Mouse (Mus musculus) neural tube, embryonic 15.5 days (tissue): ENCODE data around the gene Cacng5. TPM values are rescaled to one million over a fixed set of nuclear protein-coding genes. Genes with fewer than 3 reads are reported as not detected.

ENCODE experiments used
- ATAC-seq: fragments of 200-750 bp; cut with Nextera tagmentation; 2 replicates; pipeline ENCODE4 v1.8.0; 2017; ENCODE audit warnings: mild to moderate bottlenecking, moderate TSS enrichment, moderate library complexity; ENCODE audit not compliant: low FRiP score
- H3K27ac ChIP-seq: fragments of 300-500 bp; sonication (generic); replicated peaks from 2 replicates; pipeline ENCODE4 v1.5.1; 2015; ENCODE audit warnings: mild to moderate bottlenecking, inconsistent platforms
- H3K27me3 ChIP-seq: fragments of 300-500 bp; sonication (generic); replicated peaks from 2 replicates; pipeline ENCODE4 v1.6.1; 2015; ENCODE audit warnings: inconsistent platforms
- H3K36me3 ChIP-seq: fragments of 300-500 bp; sonication (generic); 2 replicates; pipeline ENCODE4 v1.6.1; 2015; ENCODE audit warnings: inconsistent platforms
- H3K4me1 ChIP-seq: fragments of 300-500 bp; sonication (generic); 2 replicates; pipeline ENCODE4 v1.6.1; 2015; ENCODE audit warnings: inconsistent platforms
- H3K4me2 ChIP-seq: fragments of 300-500 bp; sonication (generic); 2 replicates; pipeline ENCODE4 v1.6.1; 2015; ENCODE audit warnings: inconsistent platforms, mild to moderate bottlenecking, moderate library complexity
- H3K4me3 ChIP-seq: fragments of 300-500 bp; sonication (generic); replicated peaks from 2 replicates; pipeline ENCODE4 v1.5.1; 2015; ENCODE audit warnings: mild to moderate bottlenecking, inconsistent platforms
- H3K9ac ChIP-seq: fragments of 300-500 bp; sonication (generic); replicated peaks from 2 replicates; pipeline ENCODE4 v1.6.1; 2015; ENCODE audit warnings: mild to moderate bottlenecking, inconsistent platforms
- H3K9me3 ChIP-seq: fragments of 300-500 bp; sonication (generic); replicated peaks from 2 replicates; pipeline ENCODE4 v1.6.1; 2016; ENCODE audit warnings: inconsistent platforms
- WGBS: fragments of 180-500 bp; shearing (Covaris S2); methylation state at CpG from one replicate; pipeline ENCODE4 v1.1.7; 2015; ENCODE audit warnings: mixed read lengths; 5-methylcytosine and 5-hydroxymethylcytosine counted together
- polyA plus RNA-seq: library from polyadenylated mRNA; unstranded; fragments of >200 nt; fragmentation: Nextera tagmentation; extraction: Ambion mirVana; gene quantifications from 2 replicates; pipeline ENCODE4 v1.2.1, GENCODE M21; 2015

The Cacng5 gene
- 10.8 and 12.6 TPM in 2 replicates for polyA plus RNA-seq

- H3K36me3 ChIP-seq: no peaks in the 10 kb centered on the region
- peak within 1 kb of the TSS; percentile 47 for H3K9ac ChIP-seq
- H3K4me1 ChIP-seq: peaks cover 17% of the 10 kb centered on the region
- peak within 1 kb of the TSS; percentile 49 for H3K4me3 ChIP-seq
- WGBS: 3% methylated on average over 34 of the region's 36 CpGs
- H3K4me2 ChIP-seq: peak within 1 kb of the TSS; percentile 71
- H3K9me3 ChIP-seq: no peaks in the 10 kb centered on the region
- ATAC-seq: peak; percentile 76
- H3K27ac ChIP-seq: no peak within 1 kb of the TSS
- peaks cover 18% of the 10 kb centered on the region for H3K27me3 ChIP-seq
Observed at GRCm38 (mm10) chr11:107914634-107915226, at the start of gene Cacng5. TSS of gene Cacng5 (minus strand) at chr11:107915055.

DNA sequence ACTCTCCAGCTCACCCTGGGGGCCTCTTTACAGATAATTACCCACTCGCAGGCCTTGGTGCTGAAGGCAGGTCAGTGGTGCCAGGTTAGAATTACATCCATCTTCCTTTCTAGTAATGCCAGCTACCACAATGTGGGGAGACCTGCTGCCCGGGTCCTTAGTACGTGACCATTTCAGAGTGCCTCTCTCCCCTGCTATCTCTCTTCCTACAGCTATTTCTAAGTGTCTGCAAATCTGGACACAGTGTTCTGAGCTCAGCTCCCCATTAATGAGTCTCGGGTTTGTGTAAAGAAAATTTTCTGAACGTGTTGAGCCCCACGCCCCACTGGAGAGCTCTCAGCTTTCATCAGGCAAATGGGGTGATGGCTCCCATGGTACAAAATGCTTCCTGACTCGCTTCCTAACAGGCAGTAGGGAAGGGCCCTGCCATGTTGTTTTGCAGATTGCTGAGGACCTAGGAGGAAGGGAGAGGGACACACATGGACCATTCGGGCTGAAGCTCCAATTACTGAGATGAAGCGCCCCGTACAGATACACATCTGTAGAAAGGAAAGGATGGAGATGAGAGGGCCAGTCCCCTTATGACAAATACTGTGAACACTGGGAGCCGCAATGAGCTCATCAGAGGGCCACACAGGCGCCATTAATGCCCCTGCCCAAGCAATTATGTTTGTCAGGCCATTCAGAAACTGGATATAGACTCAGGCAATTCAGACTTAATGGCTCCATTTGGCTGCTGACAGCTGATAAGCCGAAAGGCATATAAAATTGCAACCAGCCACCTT is 42.9 kb upstream of the Cacng5 start:
- WGBS: 37% methylated on average over 13 of the region's 13 CpGs
- Histone ChIP-seq H3K9me3 (no peaks in the 10 kb centered on the region), H3K27ac (peak overlapping the region; percentile 71), H3K4me2 (no peak overlapping the region), H3K27me3 (no peaks in the 10 kb centered on the region), H3K4me3 (no peak overlapping the region), H3K4me1 (peaks cover 26% of the 10 kb centered on the region), H3K9ac (no peak overlapping the region), H3K36me3 (peaks cover 5% of the 10 kb centered on the region)
- peak; percentile 85 for ATAC-seq

GRCm38 (mm10) chr11:107955191-107956062 is 40.6 kb upstream of the Cacng5 start:
- H3K4me2 ChIP-seq: no peak overlapping the region
- no peak overlapping the region for H3K4me3 ChIP-seq
- peaks cover 26% of the 10 kb centered on the region for H3K4me1 ChIP-seq
- H3K27ac ChIP-seq: no peak overlapping the region
- H3K27me3 ChIP-seq: no peaks in the 10 kb centered on the region
- no peak overlapping the region for H3K9ac ChIP-seq
- H3K9me3 ChIP-seq: no peaks in the 10 kb centered on the region
- peaks cover 10% of the 10 kb centered on the region for H3K36me3 ChIP-seq
- no peak for ATAC-seq
- WGBS: 77% methylated on average over 10 of the region's 10 CpGs

DNA sequence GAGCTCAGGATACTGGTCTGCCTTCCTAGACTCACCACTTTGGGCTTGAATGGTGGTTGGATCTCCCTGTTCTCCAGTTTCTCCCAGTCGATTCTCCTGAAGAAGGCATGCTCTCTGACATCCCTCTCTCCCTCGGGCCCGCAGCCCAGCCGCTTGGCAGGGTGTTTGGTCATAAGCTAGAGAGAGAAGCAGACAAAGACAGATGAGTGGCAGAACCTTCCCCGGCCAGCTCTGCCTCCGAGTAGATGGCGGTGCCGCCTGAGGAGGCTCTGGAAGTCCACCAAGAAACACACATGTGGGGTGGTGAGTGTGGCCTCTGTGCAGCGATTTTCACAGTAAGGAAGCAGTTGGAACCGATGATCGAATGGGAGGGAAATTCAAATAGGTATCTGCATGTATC is 36.6 kb upstream of the Cacng5 start:
- 84% methylated on average over 11 of the region's 11 CpGs for WGBS
- no peak overlapping the region for H3K9ac ChIP-seq
- peaks cover 11% of the 10 kb centered on the region; the same call in 1 of the 2 replicates for H3K4me1 ChIP-seq
- no peak overlapping the region for H3K27ac ChIP-seq
- H3K36me3 ChIP-seq: peaks cover 7% of the 10 kb centered on the region; the same call in 1 of the 2 replicates
- no peak for ATAC-seq
- H3K4me3 ChIP-seq: no peak overlapping the region
- H3K27me3 ChIP-seq: no peaks in the 10 kb centered on the region
- no peak overlapping the region for H3K4me2 ChIP-seq
- no peaks in the 10 kb centered on the region for H3K9me3 ChIP-seq

- Histone ChIP-seq H3K27ac (no peak overlapping the region), H3K4me2 (no peak overlapping the region), H3K9me3 (no peaks in the 10 kb centered on the region), H3K36me3 (peaks cover 7% of the 10 kb centered on the region; the same call in 1 of the 2 replicates), H3K4me3 (no peak overlapping the region), H3K9ac (no peak overlapping the region), H3K27me3 (no peaks in the 10 kb centered on the region), H3K4me1 (peaks cover 9% of the 10 kb centered on the region; the same call in 1 of the 2 replicates)
- 93% methylated on average over 4 of the region's 4 CpGs for WGBS
- ATAC-seq: no peak
Observed at GRCm38 (mm10) chr11:107950658-107951057, 35.8 kb upstream of the Cacng5 start.

- ATAC-seq: no peak
- WGBS: 78% methylated on average over 9 of the region's 9 CpGs
- Histone ChIP-seq H3K27me3 (no peaks in the 10 kb centered on the region), H3K4me2 (no peak overlapping the region), H3K9me3 (no peaks in the 10 kb centered on the region), H3K27ac (no peak overlapping the region), H3K36me3 (peaks cover 9% of the 10 kb centered on the region; the same call in 1 of the 2 replicates), H3K9ac (no peak overlapping the region), H3K4me1 (peaks cover 5% of the 10 kb centered on the region; the same call in 1 of the 2 replicates), H3K4me3 (no peak overlapping the region)
Observed at GRCm38 (mm10) chr11:107950211-107950610, 35.4 kb upstream of the Cacng5 start.

- Histone ChIP-seq H3K9ac (no peak overlapping the region), H3K4me3 (no peak overlapping the region), H3K4me2 (no peak overlapping the region), H3K4me1 (peaks cover 3% of the 10 kb centered on the region; the same call in 1 of the 2 replicates), H3K27me3 (no peaks in the 10 kb centered on the region), H3K36me3 (peaks cover 17% of the 10 kb centered on the region), H3K27ac (no peak overlapping the region), H3K9me3 (no peaks in the 10 kb centered on the region)
- 98% methylated on average over 1 of the region's 1 CpGs for WGBS
- no peak for ATAC-seq
Observed at GRCm38 (mm10) chr11:107947951-107948350, 33.1 kb upstream of the Cacng5 start.

GRCm38 (mm10) chr11:107946823-107947222 is 32.0 kb upstream of the Cacng5 start:
- H3K36me3 ChIP-seq: peaks cover 17% of the 10 kb centered on the region
- no peaks in the 10 kb centered on the region for H3K9me3 ChIP-seq
- no peak overlapping the region for H3K4me3 ChIP-seq
- ATAC-seq: no peak
- H3K27me3 ChIP-seq: no peaks in the 10 kb centered on the region
- H3K9ac ChIP-seq: no peak overlapping the region
- WGBS: 50% methylated on average over 5 of the region's 5 CpGs
- no peak overlapping the region for H3K27ac ChIP-seq
- H3K4me2 ChIP-seq: no peak overlapping the region
- peaks cover 3% of the 10 kb centered on the region; the same call in 1 of the 2 replicates for H3K4me1 ChIP-seq

GRCm38 (mm10) chr11:107936929-107937328 is 22.1 kb upstream of the Cacng5 start:
- H3K9ac ChIP-seq: no peak overlapping the region
- H3K9me3 ChIP-seq: no peaks in the 10 kb centered on the region
- no peak overlapping the region for H3K4me2 ChIP-seq
- no peak overlapping the region for H3K27ac ChIP-seq
- ATAC-seq: no peak
- H3K4me3 ChIP-seq: no peak overlapping the region
- H3K27me3 ChIP-seq: no peaks in the 10 kb centered on the region
- H3K36me3 ChIP-seq: peaks cover 9% of the 10 kb centered on the region; the same call in 1 of the 2 replicates
- 93% methylated on average over 2 of the region's 2 CpGs for WGBS
- no peaks in the 10 kb centered on the region for H3K4me1 ChIP-seq

DNA sequence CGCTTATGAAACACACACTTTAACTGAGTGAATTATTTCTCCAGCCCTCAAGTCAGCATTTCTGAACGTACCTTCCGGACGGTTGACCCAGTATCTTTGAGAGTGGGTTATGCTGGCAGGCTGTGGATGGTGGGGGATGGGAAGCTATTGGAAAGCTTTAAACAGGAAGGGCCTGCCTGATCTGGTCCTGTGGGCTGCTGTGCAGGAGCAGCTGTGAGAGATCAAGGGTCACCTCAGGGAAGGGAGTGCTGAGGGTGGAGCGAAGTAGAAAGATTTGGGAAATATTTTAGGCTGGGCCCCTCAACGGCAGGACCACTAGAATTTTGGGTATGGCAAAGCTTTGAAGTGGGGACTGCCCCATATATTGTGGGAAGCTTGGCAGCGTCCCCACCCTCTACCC is 16.9 kb upstream of the Cacng5 start:
- no peak overlapping the region for H3K27ac ChIP-seq
- no peaks in the 10 kb centered on the region for H3K27me3 ChIP-seq
- H3K4me2 ChIP-seq: no peak overlapping the region
- no peak for ATAC-seq
- H3K9me3 ChIP-seq: no peaks in the 10 kb centered on the region
- no peaks in the 10 kb centered on the region for H3K36me3 ChIP-seq
- H3K4me3 ChIP-seq: no peak overlapping the region
- no peak overlapping the region for H3K9ac ChIP-seq
- no peaks in the 10 kb centered on the region for H3K4me1 ChIP-seq
- WGBS: 75% methylated on average over 7 of the region's 7 CpGs

DNA sequence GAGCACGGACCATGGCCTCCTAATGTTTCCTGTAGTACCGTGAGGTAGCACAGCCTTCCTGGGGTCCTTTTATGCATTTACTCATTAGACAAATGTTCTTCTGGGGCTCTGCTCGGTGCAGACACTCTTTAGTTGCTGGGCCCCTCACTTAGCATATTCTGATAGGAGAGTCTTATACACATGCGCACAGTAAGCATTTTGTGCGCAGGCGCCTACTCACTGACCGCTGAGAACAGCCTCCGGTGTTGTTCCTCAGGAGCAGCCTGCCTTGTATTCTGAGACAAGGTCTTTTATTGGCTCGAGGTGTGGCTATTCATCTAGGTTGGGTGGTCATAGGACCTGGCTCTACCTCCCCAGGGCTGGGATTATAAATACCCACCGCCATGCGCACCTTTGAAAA is 16.4 kb upstream of the Cacng5 start:
- H3K27me3 ChIP-seq: no peaks in the 10 kb centered on the region
- 81% methylated on average over 11 of the region's 11 CpGs for WGBS
- no peak overlapping the region for H3K9ac ChIP-seq
- no peaks in the 10 kb centered on the region for H3K36me3 ChIP-seq
- H3K9me3 ChIP-seq: no peaks in the 10 kb centered on the region
- H3K4me1 ChIP-seq: no peaks in the 10 kb centered on the region
- no peak overlapping the region for H3K27ac ChIP-seq
- H3K4me3 ChIP-seq: no peak overlapping the region
- ATAC-seq: no peak
- no peak overlapping the region for H3K4me2 ChIP-seq
